Mouse (Mus musculus) small intestine, adult 2 months (tissue): ENCODE data around the gene Wbp4. TPM values are rescaled to one million over a fixed set of nuclear protein-coding genes. Genes with fewer than 3 reads are reported as not detected.

ENCODE experiments used
- H3K27ac ChIP-seq: fragments of 200-500 bp; 2 replicates; pipeline ENCODE4 v1.5.1; 2012; ENCODE audit warnings: low read depth, low read length, control low read depth, inconsistent platforms; ENCODE audit not compliant: insufficient read depth
- H3K27me3 ChIP-seq: fragments of 200-500 bp; 2 replicates; pipeline ENCODE4 v1.6.1; 2012; ENCODE audit warnings: mild to moderate bottlenecking, moderate library complexity, low read length, inconsistent platforms; ENCODE audit not compliant: control insufficient read depth, insufficient read depth
- H3K36me3 ChIP-seq: fragments of 200-500 bp; 2 replicates; pipeline ENCODE4 v1.6.1; 2012; ENCODE audit warnings: mild to moderate bottlenecking, low read length, control low read depth, inconsistent platforms; ENCODE audit not compliant: control insufficient read depth, insufficient read depth
- H3K4me1 ChIP-seq: fragments of 200-500 bp; 2 replicates; pipeline ENCODE4 v1.6.1; 2012; ENCODE audit warnings: low read length, inconsistent platforms, mixed read lengths; ENCODE audit not compliant: control insufficient read depth, insufficient read depth, insufficient read length
- H3K4me3 ChIP-seq: fragments of 200-500 bp; 2 replicates; pipeline ENCODE4 v1.5.1; 2012; ENCODE audit warnings: low read depth, mild to moderate bottlenecking, control low read depth, inconsistent platforms, low read length, moderate library complexity
- CTCF ChIP-seq: fragments of 200-500 bp; IDR thresholded peaks from 2 replicates; pipeline ENCODE4 v1.5.1; 2012; ENCODE audit warnings: low read depth, mild to moderate bottlenecking, control low read depth, inconsistent platforms, low read length, moderate library complexity, mixed read lengths; ENCODE audit not compliant: insufficient replicate concordance, insufficient read length; ENCODE audit errors: extremely low read depth
- POLR2A ChIP-seq: fragments of 200-500 bp; IDR thresholded peaks from 2 replicates; pipeline ENCODE4 v1.6.1; 2012; ENCODE audit warnings: low read depth, mild to moderate bottlenecking, control low read depth, inconsistent platforms, low read length, moderate library complexity
- WGBS: fragments of 180-500 bp; shearing (Covaris S2); methylation state at CpG from one replicate; pipeline ENCODE4 v1.1.7; 2018; 5-methylcytosine and 5-hydroxymethylcytosine counted together
- polyA plus RNA-seq: library from polyadenylated mRNA; depleted of rRNA; stranded (reverse); fragments of >200 nt; gene quantifications from 2 replicates; pipeline ENCODE4 v1.2.3, GENCODE M21; 2012

Gene Wbp4
- polyA plus RNA-seq, 1 experiment: 2.0 TPM

DNA sequence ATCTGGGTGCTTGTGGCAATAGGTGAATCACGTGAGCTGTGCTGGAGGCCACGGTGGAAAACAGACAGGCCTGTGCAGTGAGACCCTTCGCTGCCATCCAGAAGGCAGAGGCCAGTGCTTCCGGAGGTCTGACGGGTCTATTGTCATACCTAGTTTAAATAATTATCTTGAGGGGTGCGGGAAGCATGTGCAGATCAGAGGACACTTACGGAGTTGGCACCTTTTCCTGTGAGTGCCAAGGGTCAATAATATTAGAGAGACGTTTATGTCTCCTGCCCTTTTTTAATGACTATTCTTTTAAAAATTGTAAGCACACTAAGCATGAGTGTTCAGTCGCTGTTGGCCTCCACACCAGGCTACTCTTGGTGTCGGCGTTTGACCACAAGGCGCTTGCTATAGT lies 7.8 kb upstream of the Wbp4 start:
- H3K36me3 ChIP-seq: peaks cover 6% of the 10 kb centered on the region; the same call in 1 of the 2 replicates
- H3K27me3 ChIP-seq: no peaks in the 10 kb centered on the region
- 35% methylated on average over 12 of the region's 12 CpGs for WGBS
- H3K4me3 ChIP-seq: peak overlapping the region; percentile 7; the same call in 1 of the 2 replicates
- H3K27ac ChIP-seq: no peak overlapping the region
- H3K4me1 ChIP-seq: peaks cover 20% of the 10 kb centered on the region
- TF ChIP-seq POLR2A (no peak), CTCF (no peak)

DNA sequence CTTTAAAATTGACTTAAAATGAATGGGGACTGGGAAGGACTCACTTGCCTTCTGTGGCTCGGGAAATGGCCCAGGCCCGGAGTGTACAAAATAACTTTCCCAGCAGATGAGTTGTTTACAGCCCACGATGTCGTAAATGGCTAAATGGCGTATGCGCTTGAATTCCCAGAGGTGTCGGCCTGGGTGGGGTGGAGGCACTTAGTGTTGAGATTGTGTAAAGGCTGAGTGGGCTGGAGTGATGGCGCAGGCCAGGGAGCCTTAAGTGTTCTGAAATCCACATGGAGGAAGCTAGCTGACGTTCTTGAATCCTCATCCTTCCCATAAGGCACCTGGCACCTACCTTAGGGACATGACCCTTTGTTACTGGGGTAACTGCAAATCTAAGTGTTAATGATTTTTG lies 7.2 kb upstream of the Wbp4 start:
- H3K27me3 ChIP-seq: no peaks in the 10 kb centered on the region
- peaks cover 17% of the 10 kb centered on the region for H3K4me1 ChIP-seq
- H3K36me3 ChIP-seq: peaks cover 6% of the 10 kb centered on the region; the same call in 1 of the 2 replicates
- peak overlapping the region; percentile 44; the same call in 1 of the 2 replicates for H3K27ac ChIP-seq
- 31% methylated on average over 9 of the region's 9 CpGs for WGBS
- TF ChIP-seq CTCF: no peak
- no peak for TF ChIP-seq POLR2A
- H3K4me3 ChIP-seq: no peak overlapping the region

DNA sequence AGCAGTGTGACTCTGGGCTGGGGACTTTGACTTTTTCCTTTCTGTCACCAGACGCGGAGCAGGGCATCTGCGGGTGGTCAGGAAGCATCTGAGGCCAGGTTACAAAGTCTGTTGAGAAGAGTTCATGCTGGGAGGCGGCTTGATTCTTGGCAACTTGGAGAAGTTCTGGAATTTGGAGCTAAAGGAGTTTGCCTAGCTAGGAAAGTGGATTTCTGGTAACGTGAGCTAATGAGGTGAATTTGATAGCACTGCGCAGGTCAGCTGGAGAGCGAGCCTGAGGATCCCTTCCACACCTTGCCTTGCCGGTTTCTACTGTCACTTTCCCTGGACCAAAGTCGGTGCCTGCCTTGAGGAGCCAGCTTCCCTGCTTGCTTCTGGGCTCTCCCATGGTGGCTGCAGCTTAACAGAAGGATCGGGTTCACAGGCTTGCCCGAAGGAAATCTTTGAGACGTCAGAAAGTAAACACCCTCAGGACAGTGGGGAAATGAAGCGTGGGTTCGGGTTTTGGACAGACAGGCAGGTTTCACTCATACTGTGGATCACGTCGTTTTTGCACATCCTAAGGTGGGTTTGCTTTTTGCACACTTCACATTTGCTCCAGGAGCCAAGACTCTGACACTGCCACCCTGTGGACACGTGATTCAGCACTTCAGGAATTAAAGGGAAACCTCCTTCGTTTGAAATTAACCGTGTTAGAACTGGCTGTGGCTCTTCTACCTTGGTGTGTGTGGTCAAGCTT lies 5.8 kb upstream of the Wbp4 start:
- Histone ChIP-seq H3K27me3 (no peaks in the 10 kb centered on the region), H3K4me1 (peaks cover 14% of the 10 kb centered on the region), H3K4me3 (peak overlapping the region; percentile 45), H3K36me3 (peaks cover 4% of the 10 kb centered on the region; the same call in 1 of the 2 replicates), H3K27ac (peak overlapping the region; percentile 58)
- WGBS: 7% methylated on average over 19 of the region's 19 CpGs
- TF ChIP-seq POLR2A (no peak), CTCF (no peak)

DNA sequence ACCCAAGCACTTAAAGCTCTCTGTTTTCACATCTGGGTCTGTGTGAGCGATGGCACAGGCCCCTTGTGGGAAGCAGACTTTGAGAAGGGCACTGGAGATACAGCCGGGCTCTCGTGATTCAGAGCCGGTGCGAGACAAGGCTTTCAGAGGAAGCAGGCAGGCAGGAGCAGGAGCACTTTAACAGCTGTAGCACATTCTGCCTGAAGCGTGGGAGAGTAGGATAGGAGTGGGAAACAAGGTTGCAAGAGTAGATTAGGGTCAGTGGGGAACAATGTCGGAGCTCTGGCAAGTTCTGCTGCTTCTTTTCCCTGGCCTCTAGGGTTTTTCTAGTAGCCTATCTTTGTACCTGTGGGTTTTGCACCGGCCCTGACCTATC lies 5.3 kb upstream of the Wbp4 start:
- peak overlapping the region; percentile 58 for H3K27ac ChIP-seq
- peak overlapping the region; percentile 45 for H3K4me3 ChIP-seq

DNA sequence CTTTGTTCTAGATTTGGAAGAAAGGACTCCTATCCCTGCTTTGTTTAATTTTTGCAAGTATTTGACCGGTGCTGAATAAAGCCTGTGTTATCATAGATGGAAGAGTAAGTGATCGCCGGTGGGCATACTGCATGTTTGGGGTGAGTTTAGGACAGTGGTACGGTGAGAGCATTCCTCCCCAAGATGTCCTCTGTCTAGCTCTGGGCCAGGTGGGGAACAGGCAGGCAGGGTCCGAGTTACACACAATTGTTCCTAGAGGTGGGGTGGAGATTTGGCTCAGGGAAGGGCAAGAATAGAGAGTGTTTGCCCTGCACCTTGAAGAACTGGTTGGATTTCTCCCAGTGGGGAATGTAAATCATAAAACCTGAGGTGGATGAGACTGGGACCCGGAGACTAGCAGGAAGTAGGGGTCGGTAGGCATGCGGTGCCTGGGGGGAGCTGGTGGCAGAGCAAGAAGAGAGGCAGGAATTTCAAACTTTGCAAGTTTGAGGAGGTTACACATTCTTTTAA lies 2.3 kb upstream of the Wbp4 start:
- Histone ChIP-seq H3K4me3 (peak overlapping the region; percentile 49), H3K36me3 (no peaks in the 10 kb centered on the region), H3K27ac (0 out of 2 replicates have a peak overlapping the region, but pooled peaks have one; percentile 39), H3K27me3 (no peaks in the 10 kb centered on the region), H3K4me1 (peaks cover 11% of the 10 kb centered on the region)
- WGBS: 19% methylated on average over 8 of the region's 8 CpGs
- TF ChIP-seq POLR2A: no peak
- TF ChIP-seq CTCF: no peak

More for the DNA sequence above, 5.3 kb upstream of the Wbp4 start:
- Histone ChIP-seq H3K27me3 (no peaks in the 10 kb centered on the region), H3K4me1 (peaks cover 14% of the 10 kb centered on the region), H3K36me3 (peaks cover 2% of the 10 kb centered on the region; the same call in 1 of the 2 replicates)
- WGBS: 11% methylated on average over 8 of the region's 8 CpGs
- no peak for TF ChIP-seq POLR2A
- no peak for TF ChIP-seq CTCF

DNA sequence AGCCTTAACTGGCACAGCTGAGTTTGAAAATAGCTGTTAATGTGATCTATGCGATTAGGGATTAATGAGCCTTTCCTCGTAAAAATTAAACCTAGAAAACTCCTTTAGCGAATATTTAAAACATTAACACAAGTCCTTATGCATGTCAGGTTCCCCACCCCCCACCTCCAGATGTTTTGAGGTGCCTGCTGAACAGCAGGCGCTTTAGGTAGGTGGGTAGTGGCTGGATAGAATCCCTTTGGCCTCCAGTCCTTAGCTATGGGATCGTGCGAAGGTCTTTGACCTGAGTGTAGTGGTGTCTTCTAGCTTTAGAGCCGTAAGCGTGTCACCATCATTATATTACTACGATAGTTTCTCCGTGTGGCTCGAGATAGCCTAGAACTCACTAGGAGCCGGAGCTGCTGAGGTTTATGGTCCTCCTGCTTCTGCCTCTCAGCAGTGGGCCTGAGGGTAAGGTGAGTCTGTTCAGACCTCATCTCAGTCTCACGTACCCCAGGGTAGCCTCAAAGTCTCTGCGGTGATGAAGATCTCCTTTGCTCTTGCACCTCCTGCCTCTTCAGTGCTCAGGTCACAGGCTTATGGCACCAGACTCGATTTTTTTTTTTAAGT lies 1.5 kb upstream of the Wbp4 start:
- Histone ChIP-seq H3K4me1 (peaks cover 7% of the 10 kb centered on the region), H3K4me3 (peak overlapping the region; percentile 85), H3K27ac (peak overlapping the region; percentile 100), H3K36me3 (no peaks in the 10 kb centered on the region), H3K27me3 (no peaks in the 10 kb centered on the region)
- 11% methylated on average over 15 of the region's 15 CpGs for WGBS
- no peak for TF ChIP-seq CTCF
- TF ChIP-seq POLR2A: no peak

DNA sequence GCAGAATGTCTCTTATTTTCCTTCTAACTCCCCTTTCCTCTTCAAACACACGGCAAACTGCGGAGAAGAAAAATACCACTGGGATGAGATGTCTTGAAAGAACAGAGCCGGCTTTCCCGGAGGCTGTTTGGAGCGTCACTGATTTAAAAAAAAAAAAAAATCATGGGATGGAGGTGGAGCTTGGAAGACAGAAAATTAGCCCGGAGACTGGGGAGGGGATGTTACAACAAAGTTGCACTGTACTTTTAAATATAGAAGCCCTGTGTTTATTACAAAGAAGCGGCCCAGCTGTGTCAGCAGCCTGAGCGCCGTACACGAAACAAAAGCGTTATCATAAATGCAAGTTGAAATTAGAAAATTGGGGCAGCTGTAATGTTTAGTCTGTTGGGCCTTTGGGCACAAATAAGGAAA lies 936 bp upstream of the Wbp4 start:
- Histone ChIP-seq H3K27ac (peak overlapping the region; percentile 100), H3K4me3 (peak overlapping the region; percentile 85), H3K36me3 (no peaks in the 10 kb centered on the region), H3K4me1 (peaks cover 7% of the 10 kb centered on the region), H3K27me3 (no peaks in the 10 kb centered on the region)
- under 1% methylated on average over 11 of the region's 11 CpGs for WGBS
- TF ChIP-seq CTCF (no peak), POLR2A (no peak)
